Mouse (Mus musculus) spleen, postnatal 36 days (tissue): ENCODE measurements around the gene Gm13757.
"Not testable (repeated sequence)": the region's sequence is repeated elsewhere in the genome, so short reads cannot be mapped to it uniquely, and the experiment has no call there.

Experiments
- DNase-seq, 2 experiments: peaks; one replicate each; pipeline ENCODE4 v3.0.0; 2022; ENCODE audit warnings: low spot score in 2 of 2, mixed read lengths in 1 of 2

Gene Gm13757

GRCm38 (mm10) chr2:88449031-88449430 lies at the start of gene Gm13757:
Gene Gm13757, minus strand, starts transcription at chr2:88449131.
- no peak for DNase-seq

- DNase-seq = no peak
Observed at GRCm38 (mm10) chr2:88493020-88493419, 44.1 kb upstream of the Gm13757 start, which contains the start of gene Olfr1185-ps1. Gene Olfr1185-ps1, plus strand, starts transcription at chr2:88493320.

GRCm38 (mm10) chr2:88483298-88483697 lies 34.4 kb upstream of the Gm13757 start, which contains the start of gene Olfr1184:
Gene Olfr1184, plus strand, starts transcription at chr2:88483598.
- no peak for DNase-seq

- DNase-seq = not testable (repeated sequence)
Observed at GRCm38 (mm10) chr2:88454567-88454966, 5.6 kb upstream of the Gm13757 start, which contains the start of gene Olfr1183. Gene Olfr1183, plus strand, starts transcription at chr2:88454867.

- no peak for DNase-seq
Observed at GRCm38 (mm10) chr2:88426071-88426470, 22.9 kb downstream of the Gm13757 start, which contains the start of gene Olfr1181. Gene Olfr1181, minus strand, starts transcription at chr2:88426171.

- no peak for DNase-seq
Observed at GRCm38 (mm10) chr2:88419051-88419450, 29.9 kb downstream of the Gm13757 start, which contains the start of gene Olfr1180. Gene Olfr1180, minus strand, starts transcription at chr2:88419151.

GRCm38 (mm10) chr2:88406353-88406752 lies 42.6 kb downstream of the Gm13757 start, which contains the start of gene Olfr1179:
Gene Olfr1179, minus strand, starts transcription at chr2:88406453.
- no peak for DNase-seq
